Mouse (Mus musculus): ENCODE results near the gene Gm44503. TPM values are rescaled to one million over a fixed set of nuclear protein-coding genes. Genes with fewer than 3 reads are reported as not detected.

Gene Gm44503
- total and polyA plus RNA-seq, 2 experiments = not detected

GRCm38 (mm10) chr9:73055441-73055911 is 96.8 kb downstream of the Gm44503 start:
- no peak for DNase-seq (ENCODE audit: extremely low read depth, low read depth, low spot score)
- Histone ChIP-seq H3K9ac (ENCODE audit: low read depth, low read length) (no peak overlapping the region), H3K4me3 (ENCODE audit: insufficient read depth, low read depth, low read length) (no peak overlapping the region), H3K4me1 (ENCODE audit: control insufficient read depth, insufficient read depth, low read length) (peaks cover 2% of the 10 kb centered on the region; the same call in 1 of the 2 replicates), H3K79me2 (ENCODE audit: control insufficient read depth, insufficient read depth, low read length) (peaks cover 2% of the 10 kb centered on the region; the same call in 1 of the 2 replicates), H3K36me3 (ENCODE audit: control insufficient read depth, insufficient read depth, low read length) (no peaks in the 10 kb centered on the region), H3K27ac (replicated peaks; ENCODE audit: insufficient read depth, low read depth, low read length) (peak overlapping the region; percentile 71), H3K27me3 (ENCODE audit: control insufficient read depth, insufficient read depth, low read length) (no peaks in the 10 kb centered on the region)
- TF ChIP-seq CTCF (IDR thresholded peaks at IDR 0.05; ENCODE audit: low read depth, low read length) = no peak
- TF ChIP-seq POLR2A (IDR thresholded peaks at IDR 0.05; ENCODE audit: extremely low read depth, insufficient read depth, low read length) = no peak
- 61% methylated on average over 10 of the region's 10 CpGs for WGBS

GRCm38 (mm10) chr9:73059224-73059623 is 100.6 kb downstream of the Gm44503 start:
- DNase-seq (ENCODE audit: extremely low read depth, low read depth, low spot score) = no peak
- Histone ChIP-seq H3K27ac (replicated peaks; ENCODE audit: insufficient read depth, low read depth, low read length) (no peak overlapping the region), H3K4me1 (ENCODE audit: control insufficient read depth, insufficient read depth, low read length) (peaks cover 2% of the 10 kb centered on the region; the same call in 1 of the 2 replicates), H3K4me3 (ENCODE audit: insufficient read depth, low read depth, low read length) (no peak overlapping the region), H3K36me3 (ENCODE audit: control insufficient read depth, insufficient read depth, low read length) (no peaks in the 10 kb centered on the region), H3K27me3 (ENCODE audit: control insufficient read depth, insufficient read depth, low read length) (no peaks in the 10 kb centered on the region), H3K9ac (ENCODE audit: low read depth, low read length) (no peak overlapping the region), H3K79me2 (ENCODE audit: control insufficient read depth, insufficient read depth, low read length) (0 out of 2 replicates have a peak, but pooled peaks cover 4% of the 10 kb centered on the region)
- no peak for TF ChIP-seq CTCF (IDR thresholded peaks at IDR 0.05; ENCODE audit: low read depth, low read length)
- TF ChIP-seq POLR2A (IDR thresholded peaks at IDR 0.05; ENCODE audit: extremely low read depth, insufficient read depth, low read length) = no peak
- WGBS = 90% methylated on average over 4 of the region's 4 CpGs

- no peaks in the 10 kb centered on the region for H3K36me3 ChIP-seq (ENCODE audit: control insufficient read depth, insufficient read depth, low read length)
- H3K79me2 ChIP-seq (ENCODE audit: control insufficient read depth, insufficient read depth, low read length) = 0 out of 2 replicates have a peak, but pooled peaks cover 2% of the 10 kb centered on the region
- peaks cover 6% of the 10 kb centered on the region for H3K4me1 ChIP-seq (ENCODE audit: control insufficient read depth, insufficient read depth, low read length)
- TF ChIP-seq POLR2A (IDR thresholded peaks at IDR 0.05; ENCODE audit: extremely low read depth, insufficient read depth, low read length) (no peak), CTCF (IDR thresholded peaks at IDR 0.05; ENCODE audit: low read depth, low read length) (no peak)
- no peak overlapping the region for H3K27ac ChIP-seq (replicated peaks; ENCODE audit: insufficient read depth, low read depth, low read length)
- H3K9ac ChIP-seq (ENCODE audit: low read depth, low read length) = no peak overlapping the region
- H3K27me3 ChIP-seq (ENCODE audit: control insufficient read depth, insufficient read depth, low read length) = no peaks in the 10 kb centered on the region
- no peak overlapping the region for H3K4me3 ChIP-seq (ENCODE audit: insufficient read depth, low read depth, low read length)
- 82% methylated on average over 15 of the region's 15 CpGs for WGBS
- DNase-seq (ENCODE audit: extremely low read depth, low read depth, low spot score) = no peak
Measured at GRCm38 (mm10) chr9:73063621-73064290, 105.1 kb downstream of the Gm44503 start.

Other genes with a start within 250 kb of the Gm44503 start
- gene Prtg, start 152.0 kb upstream of the Gm44503 start, total RNA-seq (2014; rRNA removed) = under 0.01 and 0.07 TPM in 2 replicates
- gene Prtg, start 152.0 kb upstream of the Gm44503 start, polyA plus RNA-seq (2012; rRNA removed) = 0.21 TPM in 1 of 2 replicates, not detected in the other
- 0.20 and 0.46 TPM in 2 replicates for gene Pygo1, start 33.2 kb upstream of the Gm44503 start, total RNA-seq (2014; rRNA removed)
- gene Pygo1, start 33.2 kb upstream of the Gm44503 start, polyA plus RNA-seq (2012; rRNA removed) = 0.21 and 0.22 TPM in 2 replicates
- gene Dyx1c1, start 67 bp upstream of the Gm44503 start, total RNA-seq (2014; rRNA removed) = 0.09 and 0.20 TPM in 2 replicates
- 0.05 and 0.24 TPM in 2 replicates for gene Dyx1c1, start 67 bp upstream of the Gm44503 start, polyA plus RNA-seq (2012; rRNA removed)
- 11.9 and 15.8 TPM in 2 replicates for gene Ccpg1os, start 26.5 kb downstream of the Gm44503 start, total RNA-seq (2014; rRNA removed)
- gene Ccpg1os, start 26.5 kb downstream of the Gm44503 start, polyA plus RNA-seq (2012; rRNA removed) = 9.4 and 10.1 TPM in 2 replicates
- gene Ccpg1, start 26.6 kb downstream of the Gm44503 start, total RNA-seq (2014; rRNA removed) = 36.8 and 46.1 TPM in 2 replicates
- gene Ccpg1, start 26.6 kb downstream of the Gm44503 start, polyA plus RNA-seq (2012; rRNA removed) = 6.3 and 6.7 TPM in 2 replicates
- 3.0 and 4.2 TPM in 2 replicates for gene Pigb, start 81.5 kb downstream of the Gm44503 start, total RNA-seq (2014; rRNA removed)
- gene Pigb, start 81.5 kb downstream of the Gm44503 start, polyA plus RNA-seq (2012; rRNA removed) = 4.5 and 5.7 TPM in 2 replicates
- 1.9 and 2.6 TPM in 2 replicates for gene Rab27a, start 86.0 kb downstream of the Gm44503 start, total RNA-seq (2014; rRNA removed)
- gene Rab27a, start 86.0 kb downstream of the Gm44503 start, polyA plus RNA-seq (2012; rRNA removed) = 0.77 and 0.78 TPM in 2 replicates
- not detected in 2 replicates for gene Khdc3, start 143.0 kb downstream of the Gm44503 start, total RNA-seq (2014; rRNA removed)
- 0.07 TPM in 1 of 2 replicates, not detected in the other for gene Khdc3, start 143.0 kb downstream of the Gm44503 start, polyA plus RNA-seq (2012; rRNA removed)
- not detected in 2 replicates for gene Gm20509, start 143.6 kb downstream of the Gm44503 start, total RNA-seq (2014; rRNA removed)
- gene Gm20509, start 143.6 kb downstream of the Gm44503 start, polyA plus RNA-seq (2012; rRNA removed) = not detected in 2 replicates
- 31.3 and 34.9 TPM in 2 replicates for gene Rsl24d1, start 154.6 kb downstream of the Gm44503 start, total RNA-seq (2014; rRNA removed)
- gene Rsl24d1, start 154.6 kb downstream of the Gm44503 start, polyA plus RNA-seq (2012; rRNA removed) = 11.2 and 11.9 TPM in 2 replicates